Mouse (Mus musculus) embryonic facial prominence, embryonic 15.5 days (tissue): ENCODE data around the gene B4galnt1. TPM values are rescaled to one million over a fixed set of nuclear protein-coding genes. Genes with fewer than 3 reads are reported as not detected.

Source experiments
- ATAC-seq: fragments of 200-750 bp; cut with Nextera tagmentation; 2 replicates; pipeline ENCODE4 v1.8.0; 2017; ENCODE audit warnings: low read depth, moderate TSS enrichment; ENCODE audit not compliant: insufficient number of reproducible peaks, low FRiP score, low TSS enrichment
- H3K27ac ChIP-seq: fragments of 300-500 bp; sonication (generic); replicated peaks from 2 replicates; pipeline ENCODE4 v1.5.1; 2015; ENCODE audit warnings: mild to moderate bottlenecking, inconsistent platforms
- H3K27me3 ChIP-seq: fragments of 300-500 bp; sonication (generic); 2 replicates; pipeline ENCODE4 v1.6.1; 2015; ENCODE audit warnings: inconsistent platforms
- H3K36me3 ChIP-seq: fragments of 300-500 bp; sonication (generic); 2 replicates; pipeline ENCODE4 v1.6.1; 2015; ENCODE audit warnings: mild to moderate bottlenecking, inconsistent platforms
- H3K4me1 ChIP-seq: fragments of 300-500 bp; sonication (generic); 2 replicates; pipeline ENCODE4 v1.6.1; 2015; ENCODE audit warnings: inconsistent platforms
- H3K4me2 ChIP-seq: fragments of 300-500 bp; sonication (generic); replicated peaks from 2 replicates; pipeline ENCODE4 v1.6.1; 2015; ENCODE audit warnings: mild to moderate bottlenecking, inconsistent platforms
- H3K4me3 ChIP-seq: fragments of 300-500 bp; sonication (generic); replicated peaks from 2 replicates; pipeline ENCODE4 v1.5.1; 2015; ENCODE audit warnings: mild to moderate bottlenecking, inconsistent platforms
- H3K9ac ChIP-seq: fragments of 300-500 bp; sonication (generic); 2 replicates; pipeline ENCODE4 v1.6.1; 2015; ENCODE audit warnings: inconsistent platforms
- H3K9me3 ChIP-seq: fragments of 300-500 bp; sonication (generic); replicated peaks from 2 replicates; pipeline ENCODE4 v1.6.1; 2016; ENCODE audit warnings: inconsistent platforms
- WGBS: fragments of 180-500 bp; shearing (Covaris S2); methylation state at CpG from one replicate; pipeline ENCODE4 v1.1.7; 2015; 5-methylcytosine and 5-hydroxymethylcytosine counted together
- polyA plus RNA-seq: library from polyadenylated mRNA; unstranded; fragments of >200 nt; fragmentation: Nextera tagmentation; extraction: Ambion mirVana; gene quantifications from 2 replicates; pipeline ENCODE4 v1.2.1, GENCODE M21; 2015

The B4galnt1 gene
- polyA plus RNA-seq, 1 experiment from 2014 or later, result 12.7 TPM

DNA sequence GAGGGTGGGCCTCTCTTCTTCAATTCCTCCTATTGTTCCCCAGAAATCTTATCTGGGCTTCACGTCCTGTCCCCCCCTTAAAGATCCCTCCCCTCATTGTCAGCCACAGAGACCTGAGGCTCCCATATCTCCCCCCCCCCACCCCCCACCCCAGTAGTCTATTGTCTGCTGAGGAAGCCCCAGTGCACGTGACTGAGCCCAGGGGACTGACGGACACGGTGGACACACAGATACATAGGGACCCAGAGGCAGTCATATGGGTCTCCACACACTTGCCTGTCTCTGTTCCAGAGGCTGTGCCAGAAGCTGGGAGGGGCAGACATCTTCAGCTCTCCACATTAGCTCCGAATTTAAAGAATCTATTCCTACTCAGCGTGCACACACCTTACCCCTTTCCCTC, 16.5 kb downstream of the B4galnt1 start:
- Histone ChIP-seq H3K9me3 (no peaks in the 10 kb centered on the region), H3K27ac (no peak overlapping the region), H3K4me3 (no peak overlapping the region), H3K36me3 (peaks cover 39% of the 10 kb centered on the region), H3K9ac (no peak overlapping the region), H3K4me2 (no peak overlapping the region), H3K27me3 (peaks cover 57% of the 10 kb centered on the region), H3K4me1 (peaks cover 45% of the 10 kb centered on the region)
- WGBS, result 71% methylated on average over 6 of the region's 6 CpGs
- no peak for ATAC-seq

DNA sequence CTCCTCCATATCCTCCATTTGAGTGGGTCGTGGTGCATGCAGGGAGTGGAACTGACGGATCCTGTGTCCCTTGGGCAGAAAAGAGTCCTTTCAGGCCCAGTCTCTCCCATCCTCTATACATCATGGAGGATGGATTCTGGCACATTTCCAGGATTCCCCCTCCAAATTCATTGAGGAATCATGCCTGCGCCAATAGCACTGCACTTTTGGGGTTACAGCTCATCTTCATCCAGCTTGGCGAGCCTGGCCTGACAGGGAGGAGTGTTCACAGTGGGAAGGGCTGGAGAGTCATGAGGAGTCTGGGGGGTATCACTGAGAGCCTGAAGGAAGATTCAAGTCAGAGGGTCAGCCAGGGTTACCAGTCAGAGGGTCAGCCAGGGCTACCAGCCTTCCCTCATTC, 17.6 kb downstream of the B4galnt1 start:
- Histone ChIP-seq H3K27ac (no peak overlapping the region), H3K4me3 (no peak overlapping the region), H3K27me3 (peaks cover 46% of the 10 kb centered on the region), H3K9ac (no peak overlapping the region), H3K4me1 (peaks cover 48% of the 10 kb centered on the region), H3K9me3 (no peaks in the 10 kb centered on the region), H3K4me2 (no peak overlapping the region), H3K36me3 (peaks cover 44% of the 10 kb centered on the region)
- ATAC-seq, result no peak
- 87% methylated on average over 4 of the region's 4 CpGs for WGBS

- peaks cover 43% of the 10 kb centered on the region for H3K4me1 ChIP-seq
- no peak overlapping the region for H3K9ac ChIP-seq
- no peak overlapping the region for H3K27ac ChIP-seq
- no peak for ATAC-seq
- peaks cover 35% of the 10 kb centered on the region for H3K27me3 ChIP-seq
- H3K4me2 ChIP-seq, result peak overlapping the region; percentile 36
- H3K4me3 ChIP-seq, result peak overlapping the region; percentile 12; the same call in 1 of the 2 replicates
- no peaks in the 10 kb centered on the region for H3K9me3 ChIP-seq
- WGBS, result 14% methylated on average over 20 of the region's 20 CpGs
- peaks cover 44% of the 10 kb centered on the region for H3K36me3 ChIP-seq
Observed at GRCm38 (mm10) chr10:127183759-127184158, 18.7 kb downstream of the B4galnt1 start.

GRCm38 (mm10) chr10:127185101-127185500, 20.1 kb downstream of the B4galnt1 start:
- Histone ChIP-seq H3K9ac (no peak overlapping the region), H3K9me3 (no peaks in the 10 kb centered on the region), H3K4me1 (peaks cover 50% of the 10 kb centered on the region), H3K4me2 (no peak overlapping the region), H3K4me3 (no peak overlapping the region), H3K27ac (no peak overlapping the region), H3K36me3 (peaks cover 44% of the 10 kb centered on the region), H3K27me3 (peaks cover 22% of the 10 kb centered on the region)
- WGBS, result 67% methylated on average over 9 of the region's 9 CpGs
- no peak for ATAC-seq

- Histone ChIP-seq H3K9me3 (no peaks in the 10 kb centered on the region), H3K4me2 (no peak overlapping the region), H3K27me3 (peaks cover 18% of the 10 kb centered on the region), H3K27ac (no peak overlapping the region), H3K9ac (no peak overlapping the region), H3K4me3 (no peak overlapping the region), H3K36me3 (peaks cover 44% of the 10 kb centered on the region), H3K4me1 (peaks cover 50% of the 10 kb centered on the region)
- no peak for ATAC-seq
- 81% methylated on average over 15 of the region's 15 CpGs for WGBS
Observed at GRCm38 (mm10) chr10:127185506-127185905, 20.5 kb downstream of the B4galnt1 start.

- no peak for ATAC-seq
- 79% methylated on average over 1 of the region's 1 CpGs for WGBS
- Histone ChIP-seq H3K27ac (no peak overlapping the region), H3K4me3 (no peak overlapping the region), H3K36me3 (peaks cover 54% of the 10 kb centered on the region), H3K4me1 (peaks cover 56% of the 10 kb centered on the region), H3K27me3 (peaks cover 9% of the 10 kb centered on the region), H3K9ac (no peak overlapping the region), H3K9me3 (no peaks in the 10 kb centered on the region), H3K4me2 (no peak overlapping the region)
Observed at GRCm38 (mm10) chr10:127186451-127186850, 21.4 kb downstream of the B4galnt1 start.

GRCm38 (mm10) chr10:127187371-127188078, 22.5 kb downstream of the B4galnt1 start:
- 51% methylated on average over 10 of the region's 10 CpGs for WGBS
- Histone ChIP-seq H3K4me1 (peaks cover 61% of the 10 kb centered on the region), H3K36me3 (peaks cover 55% of the 10 kb centered on the region), H3K27me3 (peaks cover 8% of the 10 kb centered on the region), H3K27ac (peak overlapping the region; percentile 98), H3K4me2 (peak overlapping the region; percentile 93), H3K9me3 (no peaks in the 10 kb centered on the region), H3K4me3 (peak overlapping the region; percentile 74), H3K9ac (peak overlapping the region; percentile 74; the same call in 1 of the 2 replicates)
- ATAC-seq, result no peak

DNA sequence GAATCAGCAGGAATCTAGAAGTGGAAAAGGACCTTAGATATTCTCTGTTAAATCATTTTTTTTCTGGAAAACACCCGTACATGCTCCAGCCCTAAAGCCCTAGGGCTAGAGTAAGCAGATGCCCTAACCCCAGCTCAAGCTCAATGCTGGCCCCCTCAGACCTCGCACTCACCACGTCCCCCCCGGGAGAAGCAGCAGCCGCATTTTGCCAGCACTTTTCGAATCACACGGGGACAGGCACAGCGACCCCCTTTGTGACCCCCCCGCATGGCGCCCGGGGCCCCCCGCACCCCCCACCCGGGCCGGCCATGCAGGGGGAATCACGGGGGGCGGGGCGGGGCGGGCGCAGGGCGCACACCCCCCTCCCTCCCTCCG, 23.0 kb downstream of the B4galnt1 start:
- H3K27me3 ChIP-seq, result peaks cover 5% of the 10 kb centered on the region; the same call in 1 of the 2 replicates
- no peaks in the 10 kb centered on the region for H3K9me3 ChIP-seq
- WGBS, result under 1% methylated on average over 19 of the region's 21 CpGs
- H3K36me3 ChIP-seq, result peaks cover 57% of the 10 kb centered on the region
- peak overlapping the region; percentile 98 for H3K27ac ChIP-seq
- H3K9ac ChIP-seq, result peak overlapping the region; percentile 74
- H3K4me2 ChIP-seq, result peak overlapping the region; percentile 93
- ATAC-seq, result no peak
- peaks cover 66% of the 10 kb centered on the region for H3K4me1 ChIP-seq
- peak overlapping the region; percentile 74 for H3K4me3 ChIP-seq

DNA sequence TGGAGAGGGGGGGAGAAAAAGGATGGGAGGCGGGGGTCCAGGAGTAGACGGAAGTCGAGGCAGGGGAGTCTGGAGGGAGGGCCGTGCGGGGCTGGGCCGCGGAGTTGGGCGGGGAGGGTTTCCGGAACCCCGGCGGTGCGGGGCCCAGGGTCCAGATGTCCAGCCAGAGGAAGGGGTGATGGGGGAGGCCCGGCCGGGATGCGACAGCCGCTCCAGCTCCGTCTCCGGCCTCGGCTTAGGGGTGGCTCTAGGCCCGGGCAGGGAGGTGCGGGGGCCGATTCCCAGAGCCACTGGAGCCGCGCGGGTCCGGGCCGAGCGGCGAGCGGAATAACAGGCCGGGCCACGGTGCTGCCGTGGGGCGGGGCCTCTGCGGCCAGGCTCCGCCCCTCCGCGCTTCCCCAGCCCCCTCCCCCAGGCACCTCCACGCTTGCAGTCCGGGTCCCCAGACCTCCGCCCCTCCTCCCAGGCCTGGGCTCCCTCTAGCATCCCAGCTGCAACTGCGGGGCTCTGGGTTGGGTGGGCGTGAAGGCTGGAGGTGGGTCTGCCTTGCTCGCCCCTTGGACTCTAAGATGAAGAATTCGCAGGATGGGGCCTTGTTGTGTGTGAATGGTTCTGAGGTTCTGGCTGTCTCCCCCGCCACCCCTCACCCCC, 23.6 kb downstream of the B4galnt1 start:
- peak overlapping the region; percentile 74 for H3K9ac ChIP-seq
- H3K36me3 ChIP-seq, result peaks cover 59% of the 10 kb centered on the region
- ATAC-seq, result peak; percentile 83
- peak overlapping the region; percentile 93 for H3K4me2 ChIP-seq
- H3K27me3 ChIP-seq, result peaks cover 5% of the 10 kb centered on the region; the same call in 1 of the 2 replicates
- WGBS, result under 1% methylated on average over 44 of the region's 46 CpGs
- H3K4me3 ChIP-seq, result peak overlapping the region; percentile 74
- H3K27ac ChIP-seq, result peak overlapping the region; percentile 98
- H3K9me3 ChIP-seq, result no peaks in the 10 kb centered on the region
- H3K4me1 ChIP-seq, result peaks cover 69% of the 10 kb centered on the region

DNA sequence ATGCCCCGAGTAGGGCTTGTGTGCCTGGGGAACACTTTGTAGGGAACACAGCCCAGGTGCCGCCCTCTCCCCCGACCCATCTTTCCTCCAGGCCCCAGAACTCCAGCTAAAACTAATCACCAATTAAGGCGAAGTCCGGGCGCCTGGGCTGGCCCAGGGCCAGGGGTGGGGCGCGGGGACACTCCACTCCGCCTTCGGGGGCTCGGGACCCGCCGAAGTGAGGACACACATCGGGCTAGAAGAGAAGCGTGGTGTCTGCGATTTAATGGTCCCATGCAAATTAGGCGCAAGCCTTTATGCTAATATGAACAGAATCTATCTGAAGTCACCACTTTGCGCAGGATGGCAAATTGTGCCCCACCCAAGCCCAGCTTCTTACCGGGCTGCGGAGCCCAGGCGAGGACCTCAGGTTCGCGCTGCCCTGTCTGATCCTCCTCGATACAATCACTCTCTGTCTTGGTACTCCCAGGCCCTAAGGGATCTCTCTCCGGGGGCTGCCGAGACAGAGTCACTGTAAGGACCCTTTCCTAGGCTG, 24.2 kb downstream of the B4galnt1 start:
- WGBS, result under 1% methylated on average over 26 of the region's 26 CpGs
- peak overlapping the region; percentile 74 for H3K9ac ChIP-seq
- peaks cover 5% of the 10 kb centered on the region; the same call in 1 of the 2 replicates for H3K27me3 ChIP-seq
- ATAC-seq, result peak; percentile 11; the same call in 1 of the 2 replicates
- H3K4me1 ChIP-seq, result peaks cover 65% of the 10 kb centered on the region
- H3K36me3 ChIP-seq, result peaks cover 53% of the 10 kb centered on the region
- H3K27ac ChIP-seq, result peak overlapping the region; percentile 98
- H3K4me2 ChIP-seq, result peak overlapping the region; percentile 93
- H3K4me3 ChIP-seq, result peak overlapping the region; percentile 74
- H3K9me3 ChIP-seq, result no peaks in the 10 kb centered on the region

DNA sequence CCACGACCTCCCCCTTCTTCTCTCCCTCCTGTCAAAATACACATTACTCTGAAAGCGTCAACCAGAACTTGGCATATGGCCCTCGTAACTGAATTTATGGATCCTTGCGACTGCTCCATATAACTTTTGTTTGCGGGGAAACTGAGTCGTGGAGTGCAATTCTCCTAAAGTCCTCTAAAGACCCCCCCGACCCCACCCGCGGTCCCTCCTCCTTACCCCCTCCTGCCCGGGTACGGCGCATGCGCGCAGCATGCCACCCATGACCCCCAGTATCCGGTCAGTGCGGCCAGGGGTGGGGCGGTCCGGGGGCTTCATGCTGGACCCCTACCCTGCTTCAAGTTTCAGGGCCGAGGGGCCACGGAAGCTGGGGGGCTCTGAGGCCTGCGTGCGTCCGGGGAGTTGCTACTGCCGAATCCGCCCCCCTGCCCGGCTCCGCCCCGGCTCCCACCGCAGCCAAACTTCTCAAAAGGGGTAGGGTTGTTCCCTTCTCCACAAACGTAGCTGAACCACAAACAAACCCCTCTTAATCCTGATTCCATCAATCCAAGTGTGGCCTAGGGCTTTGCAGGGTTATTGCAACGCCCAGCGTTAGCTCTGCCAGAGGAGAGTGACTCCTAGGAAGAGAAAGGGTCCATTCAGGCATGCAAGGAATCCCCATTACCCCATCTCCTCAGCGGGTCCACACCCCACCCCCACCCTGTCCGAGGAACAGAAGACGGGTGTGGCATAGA, 24.8 kb downstream of the B4galnt1 start, which contains the start of gene Arhgef25:
Arhgef25 (minus strand) TSS at position 433 of the 731 bp plus-strand sequence.
- ATAC-seq, result peak; percentile 66
- peak within 1 kb of the TSS; percentile 74 for H3K9ac ChIP-seq
- peak within 1 kb of the TSS; percentile 74 for H3K4me3 ChIP-seq
- no peaks in the 10 kb centered on the region for H3K9me3 ChIP-seq
- H3K4me2 ChIP-seq, result peak within 1 kb of the TSS; percentile 93
- H3K27me3 ChIP-seq, result no peaks in the 10 kb centered on the region
- 1% methylated on average over 35 of the region's 35 CpGs for WGBS
- H3K4me1 ChIP-seq, result peaks cover 65% of the 10 kb centered on the region
- peaks cover 47% of the 10 kb centered on the region for H3K36me3 ChIP-seq
- H3K27ac ChIP-seq, result peak within 1 kb of the TSS; percentile 98
